Mouse (Mus musculus): ENCODE results near the gene Nedd9.

The Nedd9 gene

GRCm38 (mm10) chr13:41456292-41457029, 30.7 kb downstream of the Nedd9 start:
- no peak for DNase-seq (ENCODE audit: low spot score)

- no peak for DNase-seq (ENCODE audit: low spot score)
Measured at GRCm38 (mm10) chr13:41453227-41454193, 33.7 kb downstream of the Nedd9 start.

GRCm38 (mm10) chr13:41450821-41451220, 36.3 kb downstream of the Nedd9 start:
- DNase-seq (ENCODE audit: low spot score) = no peak

- DNase-seq (ENCODE audit: low spot score) = no peak
Measured at GRCm38 (mm10) chr13:41449211-41449610, 38.0 kb downstream of the Nedd9 start.

GRCm38 (mm10) chr13:41447209-41447608, 40.0 kb downstream of the Nedd9 start:
- no peak for DNase-seq (ENCODE audit: low spot score)

GRCm38 (mm10) chr13:41446591-41446990, 40.6 kb downstream of the Nedd9 start:
- DNase-seq (ENCODE audit: low spot score) = no peak

- no peak for DNase-seq (ENCODE audit: low spot score)
Measured at GRCm38 (mm10) chr13:41445067-41445808, 41.9 kb downstream of the Nedd9 start.

- no peak for DNase-seq (ENCODE audit: low spot score)
Measured at GRCm38 (mm10) chr13:41444230-41444629, 42.9 kb downstream of the Nedd9 start.

- DNase-seq (ENCODE audit: low spot score) = no peak
Measured at GRCm38 (mm10) chr13:41442145-41442544, 45.0 kb downstream of the Nedd9 start.

GRCm38 (mm10) chr13:41440205-41440604, 47.0 kb downstream of the Nedd9 start:
- no peak for DNase-seq (ENCODE audit: low spot score)

GRCm38 (mm10) chr13:41437390-41437789, 49.8 kb downstream of the Nedd9 start:
- DNase-seq (ENCODE audit: low spot score) = no peak

- DNase-seq (ENCODE audit: low spot score) = no peak
Measured at GRCm38 (mm10) chr13:41436731-41437130, 50.4 kb downstream of the Nedd9 start.

GRCm38 (mm10) chr13:41433201-41433600, 54.0 kb downstream of the Nedd9 start:
- no peak for DNase-seq (ENCODE audit: low spot score)

GRCm38 (mm10) chr13:41431795-41432194, 55.4 kb downstream of the Nedd9 start:
- no peak for DNase-seq (ENCODE audit: low spot score)

GRCm38 (mm10) chr13:41427046-41427445, 60.1 kb downstream of the Nedd9 start:
- DNase-seq (ENCODE audit: low spot score) = no peak

GRCm38 (mm10) chr13:41423463-41424074, 63.6 kb downstream of the Nedd9 start:
- DNase-seq (ENCODE audit: low spot score) = no peak

- DNase-seq (ENCODE audit: low spot score) = no peak
Measured at GRCm38 (mm10) chr13:41422581-41422980, 64.6 kb downstream of the Nedd9 start.

GRCm38 (mm10) chr13:41420376-41420775, 66.8 kb downstream of the Nedd9 start:
- no peak for DNase-seq (ENCODE audit: low spot score)

GRCm38 (mm10) chr13:41418198-41418869, 68.8 kb downstream of the Nedd9 start:
- DNase-seq (ENCODE audit: low spot score) = no peak

- no peak for DNase-seq (ENCODE audit: low spot score)
Measured at GRCm38 (mm10) chr13:41416065-41417016, 70.8 kb downstream of the Nedd9 start.

Measured in urinary bladder, postnatal 10 days (tissue).